Mouse (Mus musculus) heart, postnatal 0 days (tissue): ENCODE measurements around the gene Plekhg3.

Experiments
- CTCF ChIP-seq: IDR thresholded peaks from 2 replicates; pipeline ENCODE4 v1.5.1; 2016; ENCODE audit warnings: antibody characterized with exemption, control low read depth, low read depth
- EP300 ChIP-seq: IDR thresholded peaks from 2 replicates; pipeline ENCODE4 v1.6.1; 2016; ENCODE audit warnings: antibody characterized with exemption, low read depth

DNA sequence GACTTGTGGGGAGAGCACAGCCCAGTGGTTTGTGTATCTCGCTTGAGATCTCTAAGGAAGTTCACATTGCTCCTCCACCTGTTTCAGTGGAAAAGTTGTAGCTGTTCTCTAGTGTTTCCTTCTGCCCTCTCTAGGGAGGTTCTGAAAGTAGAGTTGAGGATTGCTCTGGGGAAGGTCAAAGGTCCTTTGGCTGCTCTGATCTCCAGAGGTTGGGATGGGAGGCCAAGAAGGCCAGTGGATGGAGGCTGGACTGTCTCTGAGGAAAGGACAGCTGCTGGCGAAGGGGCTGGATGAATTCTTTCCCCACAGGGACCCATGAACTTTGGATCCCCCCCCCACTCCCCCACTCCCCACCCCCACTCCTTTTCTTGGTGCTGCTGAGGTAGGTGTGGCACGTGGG is 23.7 kb downstream of the Plekhg3 start:
- no peak for TF ChIP-seq EP300
- no peak for TF ChIP-seq CTCF
